Mouse (Mus musculus): ENCODE measurements around the gene Klhdc2.
A peak's percentile ranks its signal among the peaks of the same experiment; 100 is the strongest.

Klhdc2 gene

DNA sequence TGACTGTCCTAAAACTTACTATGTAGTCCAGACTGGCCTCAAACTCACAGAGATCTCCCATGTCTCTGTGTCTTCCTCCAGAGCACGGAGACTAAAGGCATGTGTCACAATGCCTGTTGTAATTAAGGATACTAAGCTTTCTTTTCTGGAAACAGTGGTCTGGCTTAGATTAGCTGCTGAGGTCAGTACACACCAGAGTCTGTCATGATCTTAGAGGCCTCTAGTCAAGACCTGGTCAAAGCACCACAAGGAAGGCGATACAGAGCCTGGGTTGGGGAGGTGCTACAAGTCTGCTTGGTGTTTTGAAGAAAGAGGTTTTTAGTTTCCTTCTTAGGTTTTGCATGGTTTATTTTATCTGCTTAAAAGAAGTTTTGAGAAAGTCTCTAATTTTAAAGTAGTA, 3.9 kb downstream of the Klhdc2 start:
- DNase-seq (ENCODE audit: low spot score), result no peak

DNA sequence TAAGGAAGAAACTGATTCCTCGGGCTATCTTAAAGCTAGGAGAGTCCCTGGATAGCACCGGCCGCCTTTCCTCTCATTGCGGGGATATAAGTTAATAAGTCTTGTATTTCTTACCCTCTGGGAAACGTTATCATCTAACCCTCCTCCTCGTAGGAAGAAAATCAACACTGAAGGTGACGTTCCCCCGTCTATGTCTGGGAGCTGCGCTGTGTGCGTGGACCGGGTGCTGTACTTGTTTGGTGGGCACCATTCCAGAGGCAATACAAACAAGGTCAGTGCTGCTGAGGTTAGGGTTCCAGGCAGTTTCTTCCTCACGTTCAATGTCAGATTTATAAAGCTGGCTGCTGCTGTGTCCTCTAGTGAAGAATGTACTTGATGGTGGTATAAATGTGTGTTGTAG, 5.7 kb downstream of the Klhdc2 start:
- DNase-seq (ENCODE audit: low spot score), result no peak

DNA sequence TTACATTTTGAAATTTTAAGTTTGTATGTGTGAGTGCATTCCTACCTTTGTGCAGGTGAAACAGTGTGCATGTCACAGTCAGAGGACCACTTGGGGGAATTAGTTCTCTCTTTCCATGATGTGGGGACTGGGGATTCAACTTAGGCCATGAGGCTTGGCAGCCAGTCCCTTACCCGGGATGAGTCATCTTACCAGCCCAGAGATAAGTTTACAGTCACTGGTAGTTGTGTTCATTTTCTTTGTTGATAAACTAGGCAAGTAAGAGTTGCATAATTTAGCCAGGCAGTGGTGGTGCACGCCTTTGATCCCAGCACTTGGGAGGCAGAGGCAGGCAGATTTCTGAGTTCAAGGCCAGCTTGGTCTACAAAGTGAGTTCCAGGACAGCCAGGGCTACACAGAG, 7.6 kb downstream of the Klhdc2 start:
- DNase-seq (ENCODE audit: low spot score), result no peak

DNA sequence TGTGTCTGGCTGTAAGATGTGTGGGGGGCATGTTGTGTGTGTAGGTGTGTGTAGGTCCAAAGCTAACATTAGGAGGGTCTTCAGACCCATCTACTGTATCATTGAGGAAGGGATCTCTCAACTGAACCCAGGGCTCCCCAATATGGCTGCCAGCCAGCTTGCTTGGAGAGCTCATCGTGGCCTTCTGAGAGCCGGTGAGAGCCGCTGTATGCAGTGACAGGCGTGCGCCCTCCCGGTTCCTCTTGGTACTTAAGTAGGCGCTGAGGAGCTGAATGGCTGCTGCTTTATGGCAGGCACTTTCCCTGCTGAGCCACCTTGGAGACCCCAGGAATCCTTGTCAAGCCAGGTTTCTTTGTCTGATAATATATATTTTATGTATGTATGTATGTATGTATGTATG, 9.9 kb downstream of the Klhdc2 start:
- no peak for DNase-seq (ENCODE audit: low spot score)

DNA sequence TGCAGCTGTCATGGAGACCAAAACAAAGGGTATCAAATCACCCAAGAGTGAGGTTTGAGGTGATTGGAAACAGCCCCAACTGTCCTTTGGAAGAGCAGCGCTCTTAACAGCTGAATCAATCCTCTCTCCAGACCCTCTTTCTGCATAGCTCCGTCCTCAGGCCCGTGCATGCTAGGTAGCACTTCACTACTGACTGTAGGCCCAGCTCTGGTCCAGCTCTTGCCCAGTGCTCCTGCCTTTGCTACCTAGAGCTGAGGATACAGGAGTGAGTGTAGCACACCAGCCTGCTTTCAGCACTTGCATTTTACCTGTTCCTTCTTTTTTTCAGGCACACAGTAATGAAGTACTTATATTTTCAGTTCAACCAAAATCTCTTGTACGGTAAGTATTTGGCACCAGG, 13.2 kb downstream of the Klhdc2 start:
- no peak for DNase-seq (ENCODE audit: low spot score)

- DNase-seq (ENCODE audit: low spot score), result no peak
Observed at GRCm38 (mm10) chr12:69318431-69318830, 21.9 kb downstream of the Klhdc2 start.

DNA sequence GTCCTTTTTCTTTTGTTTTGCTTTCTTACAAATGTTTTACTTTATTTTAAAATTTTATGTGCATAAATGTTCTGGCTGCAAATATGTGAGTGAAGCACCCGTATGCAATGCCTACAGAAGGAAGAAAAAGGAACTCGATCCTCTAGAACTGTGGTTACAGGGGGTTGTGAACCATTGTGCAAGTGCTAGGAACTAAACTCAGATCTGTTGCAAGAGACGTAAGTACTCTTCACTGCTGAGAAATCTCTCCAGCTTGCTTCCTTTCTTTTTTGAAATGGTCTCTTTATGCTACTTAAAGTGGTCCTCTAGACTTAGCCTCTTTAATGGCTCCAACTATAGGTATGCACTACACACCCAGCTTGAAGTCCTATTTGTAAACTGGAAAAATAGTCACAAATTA, 34.7 kb downstream of the Klhdc2 start:
- no peak for DNase-seq (ENCODE audit: low spot score)

DNA sequence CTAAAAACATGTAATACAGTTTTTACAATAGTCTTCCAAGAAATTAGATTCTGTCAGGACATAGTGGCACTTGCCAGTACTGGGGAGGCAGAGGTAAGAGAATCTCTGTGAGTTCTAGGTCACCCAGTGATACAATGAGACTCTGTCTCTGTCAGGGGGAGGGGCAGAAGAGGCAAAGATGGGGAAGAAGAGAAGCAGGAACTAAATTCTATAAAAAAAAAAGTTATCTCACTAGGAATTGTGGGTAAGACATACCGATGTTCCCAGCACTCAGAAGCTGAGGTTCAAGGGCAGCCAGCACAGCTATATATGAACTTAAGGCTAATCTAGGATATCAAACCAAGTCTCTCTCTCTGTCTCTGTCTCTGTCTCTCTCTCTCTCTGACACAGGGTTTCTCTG, 35.7 kb downstream of the Klhdc2 start:
- DNase-seq (ENCODE audit: low spot score), result no peak

- DNase-seq (ENCODE audit: low spot score), result peak; percentile 55
Observed at GRCm38 (mm10) chr12:69333547-69333946, 37.1 kb downstream of the Klhdc2 start.

DNA sequence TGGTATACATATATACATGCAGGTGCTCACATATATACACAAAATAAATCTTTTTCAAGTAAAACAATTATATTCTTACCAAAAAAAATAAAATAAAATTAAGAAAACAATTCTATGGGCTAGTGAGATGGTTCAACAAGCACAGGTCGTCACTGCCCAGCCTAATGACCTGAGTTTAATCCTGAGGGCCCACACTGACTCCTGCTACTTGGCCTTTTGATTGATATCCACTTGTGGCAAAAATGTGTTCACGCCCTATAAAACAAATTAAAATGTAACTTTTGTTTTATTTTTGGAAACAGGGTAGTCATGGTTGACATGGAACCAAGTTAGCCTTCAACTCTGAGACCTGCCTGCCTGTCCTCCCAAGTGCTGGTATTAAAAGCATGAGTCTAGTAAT, 53.4 kb downstream of the Klhdc2 start:
- DNase-seq (ENCODE audit: low spot score), result no peak

DNA sequence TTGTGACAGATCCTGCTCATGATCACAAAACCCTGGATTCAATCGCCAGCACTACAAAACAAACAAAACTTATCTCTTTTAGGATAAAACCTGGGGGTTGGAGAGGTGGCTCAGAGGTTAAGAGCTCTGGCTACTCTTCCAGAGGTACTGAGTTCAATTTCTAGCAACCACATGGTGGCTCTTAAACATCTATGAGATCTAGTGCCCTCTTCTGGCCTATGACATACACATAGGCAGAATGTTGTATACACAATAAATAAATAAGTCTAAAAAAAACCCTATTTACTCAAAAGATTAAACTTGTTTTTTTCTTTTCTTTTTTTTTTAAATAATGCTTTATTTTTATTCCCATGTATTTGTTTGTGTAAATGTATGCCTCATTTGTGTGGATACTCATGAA, 55.2 kb downstream of the Klhdc2 start:
- no peak for DNase-seq (ENCODE audit: low spot score)

- peak; percentile 94 for DNase-seq (ENCODE audit: low spot score)
Observed at GRCm38 (mm10) chr12:69356546-69357299, 60.2 kb downstream of the Klhdc2 start, which contains the start of gene Nemf. Gene Nemf (minus strand): TSS chr12:69357165.

DNA sequence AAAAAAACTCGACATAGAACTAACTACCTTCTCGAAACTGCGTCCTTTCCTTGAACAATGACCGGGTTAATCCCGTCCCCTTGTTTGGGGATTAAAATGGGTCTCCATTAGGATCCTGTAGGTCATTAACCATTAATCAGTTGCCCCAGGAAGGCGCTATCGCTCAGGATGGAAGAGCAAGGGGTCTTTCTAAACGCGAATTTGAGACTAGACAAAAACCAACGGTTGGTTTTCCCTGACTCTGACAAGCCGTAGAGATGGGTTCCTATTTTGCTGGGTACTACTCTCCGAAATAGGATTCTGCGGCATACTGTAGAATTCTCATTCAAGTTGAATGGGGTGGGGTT, 60.8 kb downstream of the Klhdc2 start:
- DNase-seq (ENCODE audit: low spot score), result no peak

All from embryo, embryonic 10.5 days (tissue).